Mouse (Mus musculus): Measurements from ENCODE around the gene Cyb5r2. TPM values are rescaled to one million over a fixed set of nuclear protein-coding genes. Genes with fewer than 3 reads are reported as not detected.

Gene Cyb5r2
- total RNA-seq (2014; rRNA removed): 0.15 TPM in 1 of 2 replicates, not detected in the other
- 0.18 TPM in 1 of 2 replicates, not detected in the other for polyA plus RNA-seq (2015; fragmentation: Nextera tagmentation; extraction: Ambion mirVana)

- peak; percentile 26; the same call in 1 of the 2 replicates for TF ChIP-seq CTCF (IDR thresholded peaks at IDR 0.05; ENCODE audit: low read depth)
- Histone ChIP-seq H3K4me1 (ENCODE audit: insufficient read depth) (no peaks in the 10 kb centered on the region), H3K9ac (peak within 1 kb of the TSS; percentile 22; the same call in 1 of the 2 replicates), H3K27ac (ENCODE audit: low read depth, low read length) (no peak within 1 kb of the TSS), H3K9me3 (ENCODE audit: low read length) (no peaks in the 10 kb centered on the region), H3K36me3 (ENCODE audit: insufficient read depth) (no peaks in the 10 kb centered on the region), H3K4me2 (ENCODE audit: low read depth) (peak within 1 kb of the TSS; percentile 46), H3K27me3 (ENCODE audit: insufficient read depth, low read length) (no peaks in the 10 kb centered on the region), H3K4me3 (ENCODE audit: low read depth, low read length) (peak within 1 kb of the TSS; percentile 8)
- ATAC-seq (peak; percentile 88), DNase-seq (peak; percentile 22)
- WGBS: 14% methylated on average over 23 of the region's 23 CpGs
Measured at GRCm38 (mm10) chr7:107757308-107758151, at the start of gene Cyb5r2. Gene Cyb5r2 (minus strand): TSS chr7:107758032.

GRCm38 (mm10) chr7:107802138-107802537 is 44.3 kb upstream of the Cyb5r2 start:
- no peak for ATAC-seq
- WGBS: 81% methylated on average over 3 of the region's 3 CpGs
- TF ChIP-seq CTCF (IDR thresholded peaks at IDR 0.05; ENCODE audit: low read depth): no peak
- no peaks in the 10 kb centered on the region for H3K36me3 ChIP-seq (ENCODE audit: insufficient read depth)
- no peak overlapping the region for H3K4me3 ChIP-seq (ENCODE audit: low read depth, low read length)
- H3K27ac ChIP-seq (ENCODE audit: low read depth, low read length): no peak overlapping the region
- no peaks in the 10 kb centered on the region for H3K4me1 ChIP-seq (ENCODE audit: insufficient read depth)
- no peaks in the 10 kb centered on the region for H3K27me3 ChIP-seq (ENCODE audit: insufficient read depth, low read length)
- H3K9me3 ChIP-seq (ENCODE audit: low read length): no peaks in the 10 kb centered on the region
- no peak overlapping the region for H3K9ac ChIP-seq
- H3K4me2 ChIP-seq (ENCODE audit: low read depth): no peak overlapping the region
- DNase-seq: no peak

GRCm38 (mm10) chr7:107801108-107801507 is 43.3 kb upstream of the Cyb5r2 start, which contains the start of gene Ovch2:
Gene Ovch2 (minus strand): TSS chr7:107801208.
- H3K4me3 ChIP-seq (ENCODE audit: low read depth, low read length): no peak within 1 kb of the TSS
- ATAC-seq (no peak), DNase-seq (no peak)
- no peaks in the 10 kb centered on the region for H3K36me3 ChIP-seq (ENCODE audit: insufficient read depth)
- WGBS: 87% methylated on average over 2 of the region's 2 CpGs
- TF ChIP-seq CTCF (IDR thresholded peaks at IDR 0.05; ENCODE audit: low read depth): no peak
- no peak within 1 kb of the TSS for H3K9ac ChIP-seq
- no peaks in the 10 kb centered on the region for H3K9me3 ChIP-seq (ENCODE audit: low read length)
- H3K4me2 ChIP-seq (ENCODE audit: low read depth): no peak within 1 kb of the TSS
- no peak within 1 kb of the TSS for H3K27ac ChIP-seq (ENCODE audit: low read depth, low read length)
- H3K4me1 ChIP-seq (ENCODE audit: insufficient read depth): no peaks in the 10 kb centered on the region
- no peaks in the 10 kb centered on the region for H3K27me3 ChIP-seq (ENCODE audit: insufficient read depth, low read length)

GRCm38 (mm10) chr7:107796500-107796899 is 38.7 kb upstream of the Cyb5r2 start:
- no peak overlapping the region for H3K4me3 ChIP-seq (ENCODE audit: low read depth, low read length)
- no peak for DNase-seq
- no peak overlapping the region for H3K9ac ChIP-seq
- 89% methylated on average over 2 of the region's 2 CpGs for WGBS
- H3K9me3 ChIP-seq (ENCODE audit: low read length): no peaks in the 10 kb centered on the region
- H3K27me3 ChIP-seq (ENCODE audit: insufficient read depth, low read length): no peaks in the 10 kb centered on the region
- no peak for ATAC-seq
- no peaks in the 10 kb centered on the region for H3K4me1 ChIP-seq (ENCODE audit: insufficient read depth)
- H3K27ac ChIP-seq (ENCODE audit: low read depth, low read length): no peak overlapping the region
- H3K36me3 ChIP-seq (ENCODE audit: insufficient read depth): no peaks in the 10 kb centered on the region
- no peak overlapping the region for H3K4me2 ChIP-seq (ENCODE audit: low read depth)
- no peak for TF ChIP-seq CTCF (IDR thresholded peaks at IDR 0.05; ENCODE audit: low read depth)

- no peak overlapping the region for H3K27ac ChIP-seq (ENCODE audit: low read depth, low read length)
- DNase-seq (peak; percentile 58), ATAC-seq (peak; percentile 62)
- H3K9me3 ChIP-seq (ENCODE audit: low read length): no peaks in the 10 kb centered on the region
- H3K4me3 ChIP-seq (ENCODE audit: low read depth, low read length): no peak overlapping the region
- TF ChIP-seq CTCF (IDR thresholded peaks at IDR 0.05; ENCODE audit: low read depth): peak; percentile 78
- H3K36me3 ChIP-seq (ENCODE audit: insufficient read depth): no peaks in the 10 kb centered on the region
- no peaks in the 10 kb centered on the region for H3K4me1 ChIP-seq (ENCODE audit: insufficient read depth)
- WGBS: 65% methylated on average over 3 of the region's 3 CpGs
- H3K4me2 ChIP-seq (ENCODE audit: low read depth): no peak overlapping the region
- no peaks in the 10 kb centered on the region for H3K27me3 ChIP-seq (ENCODE audit: insufficient read depth, low read length)
- no peak overlapping the region for H3K9ac ChIP-seq
Measured at GRCm38 (mm10) chr7:107787977-107788620, 30.3 kb upstream of the Cyb5r2 start.

GRCm38 (mm10) chr7:107779611-107780010 is 21.8 kb upstream of the Cyb5r2 start:
- no peaks in the 10 kb centered on the region for H3K36me3 ChIP-seq (ENCODE audit: insufficient read depth)
- no peaks in the 10 kb centered on the region for H3K4me1 ChIP-seq (ENCODE audit: insufficient read depth)
- H3K4me2 ChIP-seq (ENCODE audit: low read depth): no peak overlapping the region
- H3K27me3 ChIP-seq (ENCODE audit: insufficient read depth, low read length): no peaks in the 10 kb centered on the region
- peak; percentile 82 for TF ChIP-seq CTCF (IDR thresholded peaks at IDR 0.05; ENCODE audit: low read depth)
- 46% methylated on average over 4 of the region's 4 CpGs for WGBS
- no peak overlapping the region for H3K27ac ChIP-seq (ENCODE audit: low read depth, low read length)
- DNase-seq (peak; percentile 58), ATAC-seq (no peak)
- H3K9ac ChIP-seq: no peak overlapping the region
- no peaks in the 10 kb centered on the region for H3K9me3 ChIP-seq (ENCODE audit: low read length)
- no peak overlapping the region for H3K4me3 ChIP-seq (ENCODE audit: low read depth, low read length)

GRCm38 (mm10) chr7:107778216-107778615 is 20.4 kb upstream of the Cyb5r2 start:
- ATAC-seq (no peak), DNase-seq (no peak)
- Histone ChIP-seq H3K4me3 (ENCODE audit: low read depth, low read length) (no peak overlapping the region), H3K4me2 (ENCODE audit: low read depth) (no peak overlapping the region), H3K36me3 (ENCODE audit: insufficient read depth) (no peaks in the 10 kb centered on the region), H3K4me1 (ENCODE audit: insufficient read depth) (no peaks in the 10 kb centered on the region), H3K27me3 (ENCODE audit: insufficient read depth, low read length) (no peaks in the 10 kb centered on the region), H3K9me3 (ENCODE audit: low read length) (no peaks in the 10 kb centered on the region), H3K9ac (no peak overlapping the region), H3K27ac (ENCODE audit: low read depth, low read length) (no peak overlapping the region)
- WGBS: 75% methylated on average over 1 of the region's 1 CpGs
- TF ChIP-seq CTCF (IDR thresholded peaks at IDR 0.05; ENCODE audit: low read depth): no peak

Data from forebrain, postnatal 0 days (tissue).